Mouse (Mus musculus) brain, embryonic 14.5 days (tissue): Measurements from ENCODE around the gene Plcb4.

Experiments used
- CTCF ChIP-seq: fragments of 200-500 bp; IDR thresholded peaks from 2 replicates; pipeline ENCODE4 v1.5.1; 2012; ENCODE audit warnings: inconsistent platforms, mild to moderate bottlenecking, moderate library complexity, borderline replicate concordance; ENCODE audit not compliant: insufficient read depth, insufficient read length; ENCODE audit errors: extremely low read depth
- POLR2A ChIP-seq: fragments of 200-500 bp; IDR thresholded peaks from 2 replicates; pipeline ENCODE4 v1.6.1; 2012; ENCODE audit warnings: mild to moderate bottlenecking, inconsistent platforms, borderline replicate concordance; ENCODE audit not compliant: poor library complexity, insufficient read depth, insufficient read length, severe bottlenecking; ENCODE audit errors: extremely low read depth

DNA sequence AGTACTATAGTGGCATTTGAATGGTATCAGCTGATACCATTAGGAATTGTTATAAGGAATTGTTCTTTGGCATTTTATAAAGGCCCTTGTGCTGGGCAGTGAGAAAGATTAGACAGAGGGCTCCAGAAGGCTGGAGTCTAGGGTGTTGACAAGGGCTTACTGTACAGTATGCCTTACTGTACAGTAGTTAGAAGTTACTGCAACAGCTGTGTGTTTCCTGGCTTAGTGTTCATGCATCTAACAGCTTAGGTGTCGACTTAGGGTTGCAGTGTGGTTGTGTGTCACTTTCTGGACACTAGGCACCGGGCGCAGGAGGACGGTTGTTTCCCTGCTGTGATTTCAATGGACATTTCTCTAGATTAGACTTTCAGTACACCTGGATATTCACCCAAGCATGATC lies 57.4 kb downstream of the Plcb4 start:
- no peak for TF ChIP-seq CTCF
- TF ChIP-seq POLR2A: no peak
